Mouse (Mus musculus): ENCODE measurements around the gene Cipc.
A peak's percentile ranks its signal among the peaks of the same experiment; 100 is the strongest.

Gene Cipc

GRCm38 (mm10) chr12:86960138-86960537 is 13.3 kb downstream of the Cipc start:
- no peak for DNase-seq (ENCODE audit: extremely low read depth, low read depth)

GRCm38 (mm10) chr12:86960791-86961335 is 14.0 kb downstream of the Cipc start:
- DNase-seq (ENCODE audit: extremely low read depth, low read depth), result no peak

- DNase-seq (ENCODE audit: extremely low read depth, low read depth), result no peak
Observed at GRCm38 (mm10) chr12:86961589-86962344, 14.9 kb downstream of the Cipc start.

- no peak for DNase-seq (ENCODE audit: extremely low read depth, low read depth)
Observed at GRCm38 (mm10) chr12:86964278-86965057, 17.6 kb downstream of the Cipc start.

- DNase-seq (ENCODE audit: extremely low read depth, low read depth), result no peak
Observed at GRCm38 (mm10) chr12:86965237-86965799, 18.5 kb downstream of the Cipc start.

GRCm38 (mm10) chr12:86968468-86969219 is 21.8 kb downstream of the Cipc start:
- no peak for DNase-seq (ENCODE audit: extremely low read depth, low read depth)

- DNase-seq (ENCODE audit: extremely low read depth, low read depth), result no peak
Observed at GRCm38 (mm10) chr12:86969220-86969601, 22.4 kb downstream of the Cipc start.

- DNase-seq (ENCODE audit: extremely low read depth, low read depth), result no peak
Observed at GRCm38 (mm10) chr12:86971089-86971488, 24.2 kb downstream of the Cipc start.

GRCm38 (mm10) chr12:86973216-86973615 is 26.4 kb downstream of the Cipc start:
- DNase-seq (ENCODE audit: extremely low read depth, low read depth), result no peak

GRCm38 (mm10) chr12:86973706-86974105 is 26.9 kb downstream of the Cipc start:
- no peak for DNase-seq (ENCODE audit: extremely low read depth, low read depth)

- no peak for DNase-seq (ENCODE audit: extremely low read depth, low read depth)
Observed at GRCm38 (mm10) chr12:86974387-86975288, 27.8 kb downstream of the Cipc start.

- peak; percentile 52 for DNase-seq (ENCODE audit: extremely low read depth, low read depth)
Observed at GRCm38 (mm10) chr12:86975761-86976160, 28.9 kb downstream of the Cipc start.

GRCm38 (mm10) chr12:86976511-86977168 is 29.8 kb downstream of the Cipc start:
- no peak for DNase-seq (ENCODE audit: extremely low read depth, low read depth)

- no peak for DNase-seq (ENCODE audit: extremely low read depth, low read depth)
Observed at GRCm38 (mm10) chr12:86977833-86978232, 31.0 kb downstream of the Cipc start.

- no peak for DNase-seq (ENCODE audit: extremely low read depth, low read depth)
Observed at GRCm38 (mm10) chr12:86981180-86981579, 34.3 kb downstream of the Cipc start.

GRCm38 (mm10) chr12:86983470-86984193 is 36.8 kb downstream of the Cipc start:
- DNase-seq (ENCODE audit: extremely low read depth, low read depth), result no peak

- DNase-seq (ENCODE audit: extremely low read depth, low read depth), result no peak
Observed at GRCm38 (mm10) chr12:86984194-86984555, 37.3 kb downstream of the Cipc start.

- DNase-seq (ENCODE audit: extremely low read depth, low read depth), result no peak
Observed at GRCm38 (mm10) chr12:86986562-86986961, 39.7 kb downstream of the Cipc start.

- DNase-seq (ENCODE audit: extremely low read depth, low read depth), result no peak
Observed at GRCm38 (mm10) chr12:86988227-86988626, 41.4 kb downstream of the Cipc start.
